Mouse (Mus musculus) neural tube, embryonic 11.5 days (tissue): ENCODE measurements at regions not wholly inside any gene's neighbourhood (a gene's known extent, or its start where the extent isn't known, plus 50 kb on each side); places are given as distances from the start of the nearest gene placed in this dataset.

Source experiments
- ATAC-seq: fragments of 200-750 bp; cut with Nextera tagmentation; 2 replicates; pipeline ENCODE4 v1.8.0; 2017; ENCODE audit warnings: moderate number of reproducible peaks, mild to moderate bottlenecking, moderate TSS enrichment, moderate library complexity; ENCODE audit not compliant: insufficient read depth, low FRiP score, low TSS enrichment
- DNase-seq: peaks from one replicate; pipeline ENCODE4 v3.0.0-alpha.2; 2015; ENCODE audit warnings: low spot score
- H3K27ac ChIP-seq: fragments of 300-500 bp; sonication (generic); 2 replicates; pipeline ENCODE4 v1.5.1; 2014; ENCODE audit warnings: low read depth, mild to moderate bottlenecking, low read length
- H3K27me3 ChIP-seq: fragments of 300-500 bp; sonication (generic); 2 replicates; pipeline ENCODE4 v1.6.1; 2014; ENCODE audit warnings: mild to moderate bottlenecking, low read length, mixed read lengths; ENCODE audit not compliant: control insufficient read depth, insufficient read depth
- H3K36me3 ChIP-seq: fragments of 300-500 bp; sonication (generic); 2 replicates; pipeline ENCODE4 v1.6.1; 2014; ENCODE audit warnings: mild to moderate bottlenecking, low read length, moderate library complexity, mixed read lengths; ENCODE audit not compliant: control insufficient read depth, insufficient read depth
- H3K4me1 ChIP-seq: fragments of 300-500 bp; sonication (generic); 2 replicates; pipeline ENCODE4 v1.6.1; 2014; ENCODE audit warnings: low read length, mixed read lengths; ENCODE audit not compliant: control insufficient read depth, insufficient read depth
- H3K4me2 ChIP-seq: fragments of 300-500 bp; sonication (generic); 2 replicates; pipeline ENCODE4 v1.6.1; 2014; ENCODE audit warnings: low read depth, mild to moderate bottlenecking, moderate library complexity
- H3K4me3 ChIP-seq: fragments of 300-500 bp; sonication (generic); 2 replicates; pipeline ENCODE4 v1.5.1; 2014; ENCODE audit warnings: low read depth, low read length
- H3K9ac ChIP-seq: fragments of 300-500 bp; sonication (generic); 2 replicates; pipeline ENCODE4 v1.6.1; 2014; ENCODE audit warnings: mild to moderate bottlenecking, low read length
- H3K9me3 ChIP-seq: fragments of 300-500 bp; sonication (generic); 2 replicates; pipeline ENCODE4 v1.6.1; 2016; ENCODE audit warnings: low read length; ENCODE audit not compliant: control insufficient read depth
- WGBS: fragments of 180-500 bp; shearing (Covaris S2); extraction: QIAGEN DNeasy Blood & Tissue Kit; methylation state at CpG from one replicate; pipeline ENCODE4 v1.1.7; 2014; 5-methylcytosine and 5-hydroxymethylcytosine counted together

DNA sequence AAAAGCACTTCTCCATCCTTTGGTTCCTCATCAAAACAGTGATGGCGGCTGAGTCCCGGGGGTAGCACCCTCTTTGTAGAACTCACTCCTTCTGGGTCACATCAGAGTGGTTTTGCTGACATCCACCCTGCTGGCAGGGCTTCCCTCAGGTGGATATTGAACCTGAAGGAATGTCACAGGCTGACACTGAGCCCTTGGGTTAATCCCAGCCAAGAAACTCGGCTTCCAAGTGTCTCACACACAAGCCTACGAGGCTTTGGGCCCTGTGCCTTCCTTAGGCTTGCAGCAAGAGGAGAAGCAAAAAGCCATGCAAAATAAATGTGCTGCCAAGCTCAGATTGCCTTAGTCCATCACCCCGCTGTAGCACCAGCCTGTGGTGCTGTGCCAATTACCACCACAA is 97.8 kb upstream of the Fut8 start:
- Histone ChIP-seq H3K9me3 (no peaks in the 10 kb centered on the region), H3K4me1 (no peaks in the 10 kb centered on the region), H3K4me3 (no peak overlapping the region), H3K27me3 (no peaks in the 10 kb centered on the region), H3K4me2 (no peak overlapping the region), H3K36me3 (no peaks in the 10 kb centered on the region), H3K9ac (no peak overlapping the region), H3K27ac (no peak overlapping the region)
- WGBS, result 83% methylated on average over 5 of the region's 5 CpGs
- DNase-seq (no peak), ATAC-seq (no peak)

DNA sequence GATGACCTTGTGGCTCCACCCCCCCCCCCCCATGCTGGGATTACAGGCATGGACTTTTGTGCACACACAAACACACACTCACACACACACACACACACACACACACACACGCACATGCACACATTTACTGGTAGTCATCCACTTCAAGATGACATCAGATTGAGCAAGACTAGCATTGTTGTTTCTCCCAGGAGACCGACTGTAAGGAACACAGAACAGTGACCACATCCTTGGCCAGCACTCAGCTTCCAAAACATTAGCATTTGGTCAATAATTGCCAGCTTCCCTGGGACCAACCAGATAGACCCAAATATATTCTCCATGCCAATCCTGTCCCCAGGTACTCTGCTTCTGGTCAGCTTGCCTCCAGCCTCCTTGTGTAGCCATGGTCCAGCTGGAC is 98.2 kb upstream of the Fut8 start:
- H3K9ac ChIP-seq, result no peak overlapping the region
- ATAC-seq, result no peak
- H3K36me3 ChIP-seq, result no peaks in the 10 kb centered on the region
- H3K27me3 ChIP-seq, result no peaks in the 10 kb centered on the region
- H3K27ac ChIP-seq, result no peak overlapping the region
- no peak for DNase-seq
- WGBS, result 85% methylated on average over 2 of the region's 2 CpGs
- no peak overlapping the region for H3K4me3 ChIP-seq
- H3K4me1 ChIP-seq, result no peaks in the 10 kb centered on the region
- H3K9me3 ChIP-seq, result no peaks in the 10 kb centered on the region
- H3K4me2 ChIP-seq, result no peak overlapping the region

DNA sequence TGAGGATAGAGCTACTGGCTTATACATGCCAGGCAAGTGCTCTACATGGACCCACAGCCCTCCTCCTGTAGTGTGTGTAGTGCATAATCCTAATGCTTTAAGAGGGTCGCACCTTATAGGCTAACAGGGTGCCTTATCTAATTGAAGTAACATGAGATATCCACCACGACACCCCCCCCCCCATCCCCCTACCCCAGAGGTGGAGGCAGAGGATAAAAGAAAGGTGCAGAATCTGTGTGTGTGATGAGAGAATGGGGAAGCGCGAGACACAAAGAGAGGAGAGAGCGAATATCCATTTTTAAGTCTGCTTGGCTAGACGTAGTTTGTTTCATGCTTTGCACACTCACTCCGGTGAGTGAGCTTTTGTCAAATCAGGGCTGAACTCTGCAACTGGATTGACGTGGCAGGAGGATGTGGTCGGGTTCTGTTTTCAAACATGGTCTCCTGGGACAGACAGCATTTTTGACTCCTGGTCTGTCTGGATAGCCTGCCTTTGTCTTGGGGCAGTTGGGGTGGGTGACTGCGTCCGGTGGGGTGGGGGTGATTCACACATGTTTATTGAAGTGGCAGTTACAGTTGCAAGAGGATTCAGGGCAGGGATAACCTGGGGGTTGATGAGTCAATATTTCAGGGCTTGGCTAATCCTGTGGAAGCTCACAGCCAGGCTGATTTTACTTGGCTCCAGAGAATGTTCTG is 99.3 kb upstream of the Fut8 start:
- ATAC-seq (no peak), DNase-seq (no peak)
- Histone ChIP-seq H3K4me2 (no peak overlapping the region), H3K36me3 (no peaks in the 10 kb centered on the region), H3K9ac (no peak overlapping the region), H3K27ac (no peak overlapping the region), H3K27me3 (no peaks in the 10 kb centered on the region), H3K9me3 (no peaks in the 10 kb centered on the region), H3K4me1 (no peaks in the 10 kb centered on the region), H3K4me3 (no peak overlapping the region)
- 85% methylated on average over 11 of the region's 11 CpGs for WGBS

DNA sequence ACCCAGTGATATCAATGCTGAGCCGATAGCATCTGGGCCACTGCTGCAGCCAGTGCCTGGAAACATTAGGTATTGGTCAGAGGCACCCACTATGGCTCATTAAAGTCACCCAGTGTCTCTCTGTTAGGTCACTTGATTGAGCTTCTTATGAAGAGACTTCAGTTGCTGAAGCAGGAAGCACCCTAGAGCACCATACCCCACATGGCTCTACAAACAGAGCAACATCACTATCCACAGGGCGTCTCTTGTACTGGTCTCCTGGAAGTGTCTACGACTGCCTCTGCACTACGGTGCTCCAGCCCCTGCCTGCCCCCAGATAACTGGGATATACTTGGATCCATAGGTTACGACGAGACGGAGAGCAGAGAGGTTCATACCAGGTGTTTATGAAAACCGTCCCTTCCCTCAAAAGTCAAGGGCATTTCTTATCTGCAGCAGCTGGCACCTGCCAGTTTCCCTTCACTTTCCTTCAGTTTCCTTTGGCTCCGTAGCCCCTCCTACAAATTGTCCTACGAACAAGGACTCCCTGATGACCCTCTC is 100.6 kb upstream of the Fut8 start:
- DNase-seq, result no peak
- Histone ChIP-seq H3K4me2 (no peak overlapping the region), H3K9me3 (no peaks in the 10 kb centered on the region), H3K4me3 (no peak overlapping the region), H3K9ac (no peak overlapping the region), H3K27ac (no peak overlapping the region), H3K36me3 (no peaks in the 10 kb centered on the region), H3K4me1 (no peaks in the 10 kb centered on the region), H3K27me3 (no peaks in the 10 kb centered on the region)
- no peak for ATAC-seq
- 90% methylated on average over 10 of the region's 10 CpGs for WGBS

DNA sequence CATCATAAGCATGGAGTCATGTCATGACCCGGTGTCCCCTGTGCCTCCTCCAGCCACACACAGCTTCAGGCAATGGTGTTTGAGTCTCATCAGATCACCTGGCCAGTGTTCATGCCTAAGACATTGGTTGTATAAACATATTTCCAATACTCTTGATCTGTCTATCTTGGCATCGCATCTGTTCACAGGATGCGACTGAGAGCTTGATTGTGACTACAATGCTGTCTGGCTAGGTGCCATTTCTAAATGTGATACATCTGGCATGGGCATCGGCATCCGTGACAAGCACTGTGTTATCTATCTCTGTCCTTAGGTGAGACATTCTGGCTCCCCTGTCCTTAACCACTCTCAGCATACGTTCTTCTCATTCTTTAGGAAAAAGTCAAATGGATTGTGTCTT is 102.3 kb upstream of the Fut8 start:
- WGBS, result 92% methylated on average over 6 of the region's 6 CpGs
- H3K9ac ChIP-seq, result no peak overlapping the region
- no peaks in the 10 kb centered on the region for H3K36me3 ChIP-seq
- H3K27me3 ChIP-seq, result no peaks in the 10 kb centered on the region
- H3K27ac ChIP-seq, result no peak overlapping the region
- no peak for DNase-seq
- no peak overlapping the region for H3K4me3 ChIP-seq
- no peaks in the 10 kb centered on the region for H3K4me1 ChIP-seq
- ATAC-seq, result no peak
- H3K4me2 ChIP-seq, result no peak overlapping the region
- H3K9me3 ChIP-seq, result no peaks in the 10 kb centered on the region

DNA sequence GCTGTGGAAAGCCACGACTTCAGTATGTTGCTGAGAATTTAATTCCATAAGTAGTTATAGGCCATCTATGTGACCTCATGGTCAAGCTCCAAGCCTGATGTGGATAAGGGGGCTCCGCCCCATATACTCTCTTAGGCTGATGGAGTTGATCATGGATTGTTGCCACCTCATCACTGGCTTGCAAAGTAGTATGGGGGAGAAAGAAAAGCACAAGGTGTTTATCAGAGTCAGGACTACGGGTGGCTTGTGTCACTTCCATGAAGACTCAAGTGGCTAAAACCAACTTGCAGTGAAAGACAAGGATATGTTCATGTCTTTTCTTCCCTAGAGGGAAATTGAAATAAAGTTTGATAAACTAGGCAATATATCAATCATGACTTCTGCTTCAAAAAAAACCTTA is 102.9 kb upstream of the Fut8 start:
- DNase-seq (no peak), ATAC-seq (no peak)
- Histone ChIP-seq H3K27me3 (no peaks in the 10 kb centered on the region), H3K4me1 (no peaks in the 10 kb centered on the region), H3K9me3 (no peaks in the 10 kb centered on the region), H3K9ac (no peak overlapping the region), H3K36me3 (no peaks in the 10 kb centered on the region), H3K27ac (no peak overlapping the region), H3K4me2 (no peak overlapping the region), H3K4me3 (no peak overlapping the region)
- 93% methylated on average over 3 of the region's 3 CpGs for WGBS

DNA sequence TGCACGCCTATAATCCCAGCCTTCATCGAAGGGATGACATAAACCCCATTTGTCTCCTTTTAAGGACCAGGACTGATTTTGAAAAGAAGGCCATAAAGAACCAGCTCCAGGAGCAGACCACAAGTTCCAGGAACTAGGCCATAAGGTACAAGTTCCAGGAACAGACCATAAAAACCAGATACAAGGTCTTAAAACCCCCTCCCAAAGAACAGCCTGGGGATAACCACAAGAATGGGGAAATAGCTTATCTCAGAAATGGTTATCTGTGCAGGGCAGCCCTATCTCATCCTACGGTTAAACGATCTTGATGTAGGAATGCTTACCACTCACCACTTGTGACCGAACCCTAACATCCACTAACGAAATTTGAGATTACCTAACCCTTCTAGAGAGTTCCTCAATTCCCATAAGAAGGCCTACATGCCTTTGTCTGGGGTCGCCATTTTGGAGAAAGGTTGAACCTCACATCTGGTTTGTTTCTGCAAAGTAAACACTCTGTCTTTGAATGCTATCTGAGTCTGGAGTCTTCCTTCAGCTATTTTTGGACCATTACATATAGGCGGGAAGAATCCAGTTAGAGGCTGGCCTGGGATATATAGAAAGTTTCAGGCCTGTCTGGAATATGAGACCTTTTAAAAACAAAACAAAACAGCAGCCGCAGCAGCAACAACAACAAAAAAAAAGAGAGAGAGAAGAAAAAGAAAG is 103.5 kb upstream of the Fut8 start:
- no peak overlapping the region for H3K4me3 ChIP-seq
- H3K36me3 ChIP-seq, result no peaks in the 10 kb centered on the region
- no peaks in the 10 kb centered on the region for H3K9me3 ChIP-seq
- H3K4me1 ChIP-seq, result no peaks in the 10 kb centered on the region
- no peak overlapping the region for H3K27ac ChIP-seq
- H3K4me2 ChIP-seq, result no peak overlapping the region
- DNase-seq (no peak), ATAC-seq (no peak)
- no peaks in the 10 kb centered on the region for H3K27me3 ChIP-seq
- 82% methylated on average over 9 of the region's 9 CpGs for WGBS
- no peak overlapping the region for H3K9ac ChIP-seq

DNA sequence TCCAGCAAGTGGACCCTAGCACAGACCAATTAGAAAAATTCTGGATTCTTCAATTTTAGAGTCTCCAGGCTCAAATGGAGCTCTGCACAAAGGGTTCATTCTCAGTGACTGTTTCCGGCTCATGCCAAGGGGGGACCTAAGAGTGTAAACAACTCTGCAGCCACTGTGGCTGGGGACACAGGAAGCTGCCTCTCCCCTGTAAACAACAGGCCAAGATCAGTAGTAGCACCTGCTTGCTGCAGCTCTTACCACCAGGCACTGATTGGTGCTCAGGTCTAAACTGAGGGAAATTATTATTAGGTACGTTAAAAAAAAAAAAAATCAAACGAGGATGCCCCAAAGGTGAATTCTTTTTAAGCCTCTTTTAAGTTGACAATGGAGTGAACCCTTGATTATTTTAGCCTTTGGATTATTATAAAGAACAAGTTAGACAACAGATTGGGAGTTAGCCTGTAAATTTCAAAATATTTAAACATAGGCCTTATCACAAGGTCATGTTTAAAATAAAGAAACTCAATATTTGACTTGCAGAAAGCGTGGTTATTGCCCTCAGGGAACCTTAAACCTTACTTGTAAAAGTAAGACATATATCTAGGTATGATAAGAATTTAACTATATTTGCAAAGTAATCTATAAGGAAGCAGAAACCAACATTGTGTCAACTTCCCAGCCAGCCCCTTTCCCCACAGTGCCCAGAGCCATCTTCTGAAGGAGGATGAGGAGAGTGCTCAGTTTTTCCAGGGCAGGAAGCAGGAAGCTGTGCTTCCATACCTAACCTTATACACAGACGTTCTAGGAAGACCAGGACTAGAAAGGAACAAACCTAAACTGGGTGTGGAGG is 104.2 kb upstream of the Fut8 start:
- WGBS, result 85% methylated on average over 5 of the region's 5 CpGs
- no peak overlapping the region for H3K4me2 ChIP-seq
- no peak overlapping the region for H3K27ac ChIP-seq
- H3K9ac ChIP-seq, result no peak overlapping the region
- no peak overlapping the region for H3K4me3 ChIP-seq
- ATAC-seq (no peak), DNase-seq (no peak)
- H3K9me3 ChIP-seq, result no peaks in the 10 kb centered on the region
- H3K36me3 ChIP-seq, result no peaks in the 10 kb centered on the region
- no peaks in the 10 kb centered on the region for H3K27me3 ChIP-seq
- no peaks in the 10 kb centered on the region for H3K4me1 ChIP-seq
